ENCODE assay signal across 26 mouse cellular contexts in genomic region chr13:32967233-32967632, GRCm38 (mm10). TPM values are rescaled to one million over a fixed set of nuclear protein-coding genes. Genes with fewer than 3 reads are reported as not detected.
DNase-seq lines count a peak whose midpoint lies in the region; ATAC-seq and TF ChIP-seq lines count a peak whose summit lies in the region.
"Had no signal": no experiment of that assay in that cellular context is flagged by ENCODE, and none has a peak within 500 bp of the region (broad histone marks: within the 10 kb centered on the region; RNA-seq: fewer than 3 reads in every experiment).

No protein-coding gene starts in this region.

- no peak for ATAC-seq in lung, embryonic 14.5 days (ENCODE audit: insufficient read depth)
- ATAC-seq in liver, embryonic 15.5 days (ENCODE audit: insufficient read depth), result no peak
- no peak for ATAC-seq in intestine, embryonic 15.5 days
- ATAC-seq: forebrain, embryonic 14.5 days had no signal

- TF ChIP-seq CTCF in lung, embryonic 14.5 days (IDR thresholded peaks at IDR 0.05; ENCODE audit: low read depth), result no peak

- H3K36me3 ChIP-seq in lung, embryonic 14.5 days (ENCODE audit: insufficient read depth), result no peaks in the 10 kb centered on the region
- H3K36me3 ChIP-seq in liver, embryonic 15.5 days (replicated peaks), result no peaks in the 10 kb centered on the region
- no peaks in the 10 kb centered on the region for H3K36me3 ChIP-seq in intestine, embryonic 15.5 days
- H3K36me3 ChIP-seq: embryonic facial prominence, embryonic 15.5 days; forebrain, embryonic 10.5 days had no signal

- DNase-seq in lung, embryonic 14.5 days, result no peak
- no peak for DNase-seq in lung, postnatal 25 days (ENCODE audit: low spot score)
- peak; percentile 13 for DNase-seq in c-Kit-negative CD71-positive TER-119-positive erythroid progenitor cells, embryonic 14.5 days (ENCODE audit: low read depth, low spot score)
- peak; percentile 14 for DNase-seq in induced T-regulatory cell, adult 2 months (ENCODE audit: low read depth)
- DNase-seq in adrenal gland, adult 2 months, result no peak
- DNase-seq in thymus, adult 18-20 months, result no peak
- DNase-seq: adrenal gland, adult 8-10 months; adrenal gland, postnatal 36 days; cerebellum, adult 11 months; cerebellum, adult 8-10 months; cerebellum, postnatal 14 days; embryo, embryonic 11 days; gastrocnemius, postnatal 36 days; heart, adult 18-20 months; heart, postnatal 14 days had no signal

- no peak overlapping the region for H3K9ac ChIP-seq in lung, embryonic 14.5 days
- H3K9ac ChIP-seq in liver, embryonic 15.5 days, result no peak overlapping the region
- no peak overlapping the region for H3K9ac ChIP-seq in intestine, embryonic 15.5 days
- H3K9ac ChIP-seq: embryonic facial prominence, embryonic 15.5 days; heart, embryonic 15.5 days had no signal

- H3K27ac ChIP-seq in lung, embryonic 14.5 days (ENCODE audit: low read depth), result peak overlapping the region; percentile 32; the same call in 1 of the 2 replicates
- peak overlapping the region; percentile 96 for H3K27ac ChIP-seq in liver, embryonic 15.5 days (replicated peaks)
- no peak overlapping the region for H3K27ac ChIP-seq in intestine, embryonic 15.5 days
- H3K27ac ChIP-seq: embryonic facial prominence, embryonic 15.5 days; forebrain, embryonic 10.5 days; heart, embryonic 10.5 days; heart, embryonic 15.5 days had no signal

- H3K4me1 ChIP-seq in lung, embryonic 14.5 days (ENCODE audit: insufficient read depth), result no peaks in the 10 kb centered on the region
- H3K4me1 ChIP-seq in liver, embryonic 15.5 days (replicated peaks), result peaks cover 73% of the 10 kb centered on the region
- 0 out of 2 replicates have a peak, but pooled peaks cover 4% of the 10 kb centered on the region for H3K4me1 ChIP-seq in intestine, embryonic 15.5 days (replicated peaks)

- H3K4me2 ChIP-seq in lung, embryonic 14.5 days, result peak overlapping the region; percentile 26; the same call in 1 of the 2 replicates
- no peak overlapping the region for H3K4me2 ChIP-seq in liver, embryonic 15.5 days
- no peak overlapping the region for H3K4me2 ChIP-seq in intestine, embryonic 15.5 days (replicated peaks)
- H3K4me2 ChIP-seq: embryonic facial prominence, embryonic 15.5 days; heart, embryonic 15.5 days had no signal

- H3K9me3 ChIP-seq in lung, embryonic 14.5 days (ENCODE audit: low read depth, low read length), result no peaks in the 10 kb centered on the region
- H3K9me3 ChIP-seq in liver, embryonic 15.5 days (replicated peaks), result no peaks in the 10 kb centered on the region
- no peaks in the 10 kb centered on the region for H3K9me3 ChIP-seq in intestine, embryonic 15.5 days
- H3K9me3 ChIP-seq: embryonic facial prominence, embryonic 15.5 days; forebrain, embryonic 10.5 days; heart, embryonic 10.5 days; heart, embryonic 15.5 days had no signal

- H3K27me3 ChIP-seq in lung, embryonic 14.5 days (ENCODE audit: insufficient read depth, low read length), result no peaks in the 10 kb centered on the region
- H3K27me3 ChIP-seq in liver, embryonic 15.5 days, result no peaks in the 10 kb centered on the region
- H3K27me3 ChIP-seq in intestine, embryonic 15.5 days (replicated peaks), result no peaks in the 10 kb centered on the region
- H3K27me3 ChIP-seq: embryonic facial prominence, embryonic 15.5 days; heart, embryonic 15.5 days had no signal

- H3K4me3 ChIP-seq in lung, embryonic 14.5 days (ENCODE audit: low read depth, low read length), result no peak overlapping the region
- no peak overlapping the region for H3K4me3 ChIP-seq in liver, embryonic 15.5 days (replicated peaks)
- no peak overlapping the region for H3K4me3 ChIP-seq in intestine, embryonic 15.5 days (replicated peaks)
- H3K4me3 ChIP-seq: embryonic facial prominence, embryonic 15.5 days; forebrain, embryonic 10.5 days; heart, embryonic 10.5 days; heart, embryonic 15.5 days had no signal

RNA-seq across cellular contexts. Expression of gene Serpinb6b, which starts 2.2 kb away (rescaled TPM):
- 23.7 and 24.0 TPM in 2 replicates for polyA plus RNA-seq in lung, embryonic 14.5 days (2014; fragmentation: Nextera tagmentation; extraction: Ambion mirVana)
- 4.6 and 5.4 TPM in 2 replicates for polyA plus RNA-seq in liver, embryonic 15.5 days (2015; fragmentation: Nextera tagmentation; extraction: Ambion mirVana)
- polyA plus RNA-seq in intestine, embryonic 15.5 days (2015; fragmentation: Nextera tagmentation; extraction: Ambion mirVana), result 4.7 and 5.7 TPM in 2 replicates
- 10 to 100 TPM; 28.3 to 31.1 TPM for total RNA-seq in adrenal gland, adult 2 months (2021)
- 6.2 and 7.3 TPM in 2 replicates for polyA plus RNA-seq in adrenal gland, adult 2 months (2012; rRNA removed)

RNA-seq across cellular contexts. Expression of gene Serpinb9, which starts 35.8 kb away (rescaled TPM):
- polyA plus RNA-seq in lung, embryonic 14.5 days (2014; fragmentation: Nextera tagmentation; extraction: Ambion mirVana), result 30.1 and 31.8 TPM in 2 replicates
- polyA plus RNA-seq in liver, embryonic 15.5 days (2015; fragmentation: Nextera tagmentation; extraction: Ambion mirVana), result 1.8 and 1.9 TPM in 2 replicates
- 8.2 and 10.7 TPM in 2 replicates for polyA plus RNA-seq in intestine, embryonic 15.5 days (2015; fragmentation: Nextera tagmentation; extraction: Ambion mirVana)
- total RNA-seq in adrenal gland, adult 2 months (2021), result 10 to 100 TPM; 19.0 to 19.4 TPM
- 3.0 TPM in 2 replicates for polyA plus RNA-seq in adrenal gland, adult 2 months (2012; rRNA removed)

RNA-seq across cellular contexts. Expression of gene Serpinb9b, which starts 60.0 kb away (rescaled TPM):
- 0.27 and 0.36 TPM in 2 replicates for polyA plus RNA-seq in lung, embryonic 14.5 days (2014; fragmentation: Nextera tagmentation; extraction: Ambion mirVana)
- polyA plus RNA-seq in liver, embryonic 15.5 days (2015; fragmentation: Nextera tagmentation; extraction: Ambion mirVana), result not detected in 2 replicates
- polyA plus RNA-seq in intestine, embryonic 15.5 days (2015; fragmentation: Nextera tagmentation; extraction: Ambion mirVana), result 0.15 TPM in 1 of 2 replicates, not detected in the other
- under 1 TPM; 0.09 to 0.17 TPM for total RNA-seq in adrenal gland, adult 2 months (2021)
- 0.04 TPM in 1 of 2 replicates, not detected in the other for polyA plus RNA-seq in adrenal gland, adult 2 months (2012; rRNA removed)
- total RNA-seq: common myeloid progenitor, adult 5-6 weeks; gastrocnemius, adult 8-10 months; gastrocnemius, postnatal 36 days; hematopoietic stem cell, adult 5-6 weeks had no signal
- polyA plus RNA-seq: erythroblast, embryonic 14.5 days; forebrain, embryonic 10.5 days had no signal

Comparison
In these comparisons a context has a peak if more than half of its experiments do, and no peak if none do; other contexts are left out.
1. DNase-seq: peak in c-Kit-negative CD71-positive TER-119-positive erythroid progenitor cells, embryonic 14.5 days (single experiment) and induced T-regulatory cell, adult 2 months (single experiment); none in lung, embryonic 14.5 days (single experiment), lung, postnatal 25 days (single experiment), adrenal gland, adult 2 months (single experiment) and thymus, adult 18-20 months (0 of 2).